Mouse (Mus musculus): ENCODE data around the gene 1190002N15Rik.

Gene 1190002N15Rik

GRCm38 (mm10) chr9:94537970-94538822 is at the start of gene 1190002N15Rik:
Gene 1190002N15Rik (minus strand): TSS chr9:94538081.
- peak; percentile 94 for DNase-seq (ENCODE audit: low spot score)

- DNase-seq (ENCODE audit: low spot score) = no peak
Measured at GRCm38 (mm10) chr9:94582309-94582708, 44.4 kb upstream of the 1190002N15Rik start.

GRCm38 (mm10) chr9:94581661-94582060 is 43.8 kb upstream of the 1190002N15Rik start:
- DNase-seq (ENCODE audit: low spot score) = no peak

GRCm38 (mm10) chr9:94580071-94580737 is 42.3 kb upstream of the 1190002N15Rik start:
- no peak for DNase-seq (ENCODE audit: low spot score)

- no peak for DNase-seq (ENCODE audit: low spot score)
Measured at GRCm38 (mm10) chr9:94571802-94572201, 33.9 kb upstream of the 1190002N15Rik start.

GRCm38 (mm10) chr9:94568386-94568785 is 30.5 kb upstream of the 1190002N15Rik start:
- no peak for DNase-seq (ENCODE audit: low spot score)

- DNase-seq (ENCODE audit: low spot score) = no peak
Measured at GRCm38 (mm10) chr9:94567722-94568314, 29.9 kb upstream of the 1190002N15Rik start.

- no peak for DNase-seq (ENCODE audit: low spot score)
Measured at GRCm38 (mm10) chr9:94556776-94557514, 19.1 kb upstream of the 1190002N15Rik start.

- DNase-seq (ENCODE audit: low spot score) = no peak
Measured at GRCm38 (mm10) chr9:94556249-94556648, 18.4 kb upstream of the 1190002N15Rik start.

GRCm38 (mm10) chr9:94550493-94551095 is 12.7 kb upstream of the 1190002N15Rik start:
- DNase-seq (ENCODE audit: low spot score) = no peak

- DNase-seq (ENCODE audit: low spot score) = no peak
Measured at GRCm38 (mm10) chr9:94543881-94544280, 6.0 kb upstream of the 1190002N15Rik start.

GRCm38 (mm10) chr9:94540343-94541095 is 2.6 kb upstream of the 1190002N15Rik start:
- DNase-seq (ENCODE audit: low spot score) = no peak

- DNase-seq (ENCODE audit: low spot score) = no peak
Measured at GRCm38 (mm10) chr9:94539346-94539865, 1.5 kb upstream of the 1190002N15Rik start.

GRCm38 (mm10) chr9:94538823-94539143 is 902 bp upstream of the 1190002N15Rik start:
- no peak for DNase-seq (ENCODE audit: low spot score)

GRCm38 (mm10) chr9:94537051-94537917 is 597 bp downstream of the 1190002N15Rik start:
- DNase-seq (ENCODE audit: low spot score) = peak; percentile 72

GRCm38 (mm10) chr9:94536261-94536905 is 1.5 kb downstream of the 1190002N15Rik start:
- no peak for DNase-seq (ENCODE audit: low spot score)

- no peak for DNase-seq (ENCODE audit: low spot score)
Measured at GRCm38 (mm10) chr9:94534795-94535194, 3.1 kb downstream of the 1190002N15Rik start.

GRCm38 (mm10) chr9:94534226-94534625 is 3.7 kb downstream of the 1190002N15Rik start:
- no peak for DNase-seq (ENCODE audit: low spot score)

GRCm38 (mm10) chr9:94533641-94534040 is 4.2 kb downstream of the 1190002N15Rik start:
- DNase-seq (ENCODE audit: low spot score) = peak; percentile 61
